8 mouse cellular contexts compared by ENCODE assay signal in the genomic region with DNA sequence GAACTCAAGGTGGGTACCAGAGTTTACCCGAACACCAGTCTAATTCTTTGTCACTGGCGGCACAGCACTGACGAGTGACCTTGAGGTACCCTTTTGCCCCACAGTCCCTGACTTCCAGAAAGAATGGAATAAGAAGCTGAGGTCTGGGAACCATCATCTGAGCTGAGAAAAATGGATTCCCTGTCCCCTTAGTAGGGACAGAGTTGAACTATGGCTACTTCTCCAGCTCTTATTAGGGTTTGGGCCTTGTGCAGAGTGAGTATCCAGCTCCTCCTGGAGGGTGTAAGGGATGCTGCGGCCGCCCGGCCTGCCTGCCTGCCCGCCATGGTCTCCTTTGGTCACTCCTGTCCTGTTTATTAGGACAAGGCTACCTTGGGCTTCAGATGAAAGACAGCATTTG. TPM values are rescaled to one million over a fixed set of nuclear protein-coding genes. Genes with fewer than 3 reads are reported as not detected.
DNase-seq lines count a peak whose midpoint lies in the region; ATAC-seq and TF ChIP-seq lines count a peak whose summit lies in the region.

No protein-coding gene starts in this region.

- H3K9me3 ChIP-seq in heart, embryonic 10.5 days = no peaks in the 10 kb centered on the region
- H3K9me3 ChIP-seq in embryonic facial prominence, embryonic 10.5 days = no peaks in the 10 kb centered on the region
- H3K9me3 ChIP-seq in intestine, embryonic 14.5 days (ENCODE audit: control insufficient read depth, low read length) = no peaks in the 10 kb centered on the region
- no peaks in the 10 kb centered on the region for H3K9me3 ChIP-seq in midbrain, embryonic 14.5 days (ENCODE audit: control insufficient read depth, low read length)

- peak overlapping the region; percentile 58 for H3ac ChIP-seq in C2C12 (ENCODE audit: control insufficient read depth, insufficient read length, low read depth)

- peak overlapping the region; percentile 55 for H3K4me2 ChIP-seq in intestine, embryonic 14.5 days (ENCODE audit: low read length)
- peak overlapping the region; percentile 55 for H3K4me2 ChIP-seq in midbrain, embryonic 14.5 days (ENCODE audit: low read length)

- WGBS in heart, embryonic 10.5 days = 68% methylated on average over 7 of the region's 7 CpGs
- 62% methylated on average over 7 of the region's 7 CpGs for WGBS in embryonic facial prominence, embryonic 10.5 days
- WGBS in intestine, embryonic 14.5 days = 57% methylated on average over 7 of the region's 7 CpGs
- 52% methylated on average over 7 of the region's 7 CpGs for WGBS in midbrain, embryonic 14.5 days

- no peak for TF ChIP-seq CTCF in C2C12 (IDR thresholded peaks at IDR 0.05; ENCODE audit: control insufficient read depth, insufficient read depth, insufficient read length)

- ATAC-seq in intestine, embryonic 14.5 days (replicated peaks; ENCODE audit: low FRiP score, low TSS enrichment, low read depth) = peak; percentile 7; the same call in 1 of the 2 replicates
- no peak for ATAC-seq in midbrain, embryonic 14.5 days (ENCODE audit: low FRiP score, low TSS enrichment)

- H3K27me3 ChIP-seq in heart, embryonic 10.5 days (ENCODE audit: insufficient read depth, poor library complexity, severe bottlenecking) = no peaks in the 10 kb centered on the region
- H3K27me3 ChIP-seq in C2C12 (ENCODE audit: control insufficient read depth, insufficient read depth, insufficient read length) = no peaks in the 10 kb centered on the region
- H3K27me3 ChIP-seq in embryonic facial prominence, embryonic 10.5 days (replicated peaks; ENCODE audit: low read depth, poor library complexity, severe bottlenecking) = no peaks in the 10 kb centered on the region
- H3K27me3 ChIP-seq in intestine, embryonic 14.5 days (replicated peaks; ENCODE audit: control insufficient read depth, insufficient read depth, low read length) = no peaks in the 10 kb centered on the region
- H3K27me3 ChIP-seq in midbrain, embryonic 14.5 days (ENCODE audit: control insufficient read depth, insufficient read depth, low read length) = no peaks in the 10 kb centered on the region

- H3K9ac ChIP-seq in intestine, embryonic 14.5 days (ENCODE audit: low read length) = peak overlapping the region; percentile 42
- peak overlapping the region; percentile 50 for H3K9ac ChIP-seq in midbrain, embryonic 14.5 days (replicated peaks; ENCODE audit: low read length)

- no peak for DNase-seq in heart, embryonic 10.5 days (ENCODE audit: low spot score)
- DNase-seq in heart, adult 9 months (ENCODE audit: low spot score in 2 of 2) = no peak
- peak; percentile 49 for DNase-seq in embryonic facial prominence, embryonic 10.5 days (ENCODE audit: low spot score)
- peak; percentile 58 for DNase-seq in intestine, embryonic 14.5 days (ENCODE audit: low spot score)
- no peak for DNase-seq in midbrain, embryonic 14.5 days
- DNase-seq in urinary bladder, postnatal 4 days (ENCODE audit: low spot score in 2 of 2) = no peak
- no peak for DNase-seq in B cell, adult 2 months

- no peaks in the 10 kb centered on the region for H3K79me3 ChIP-seq in C2C12 (ENCODE audit: low read depth)

- peak overlapping the region; percentile 57 for H3K4me3 ChIP-seq in heart, embryonic 10.5 days
- peak overlapping the region; percentile 38 for H3K4me3 ChIP-seq in C2C12 (ENCODE audit: insufficient read depth, poor library complexity, severe bottlenecking)
- peak overlapping the region; percentile 55 for H3K4me3 ChIP-seq in embryonic facial prominence, embryonic 10.5 days
- H3K4me3 ChIP-seq in intestine, embryonic 14.5 days (ENCODE audit: low read depth, low read length) = peak overlapping the region; percentile 34
- peak overlapping the region; percentile 37 for H3K4me3 ChIP-seq in midbrain, embryonic 14.5 days (replicated peaks; ENCODE audit: low read depth, low read length)

- H3K4me1 ChIP-seq in heart, embryonic 10.5 days = peaks cover 55% of the 10 kb centered on the region
- H3K4me1 ChIP-seq in embryonic facial prominence, embryonic 10.5 days = peaks cover 32% of the 10 kb centered on the region
- H3K4me1 ChIP-seq in intestine, embryonic 14.5 days (replicated peaks; ENCODE audit: control insufficient read depth, insufficient read depth, low read length) = peaks cover 25% of the 10 kb centered on the region
- H3K4me1 ChIP-seq in midbrain, embryonic 14.5 days (ENCODE audit: control insufficient read depth, insufficient read depth, low read length) = peaks cover 16% of the 10 kb centered on the region

- peak overlapping the region; percentile 91 for H3K27ac ChIP-seq in heart, embryonic 10.5 days
- peak overlapping the region; percentile 90 for H3K27ac ChIP-seq in embryonic facial prominence, embryonic 10.5 days (replicated peaks)
- H3K27ac ChIP-seq in intestine, embryonic 14.5 days (ENCODE audit: low read depth) = peak overlapping the region; percentile 82
- H3K27ac ChIP-seq in midbrain, embryonic 14.5 days (replicated peaks; ENCODE audit: low read depth, low read length) = peak overlapping the region; percentile 95

- peaks cover 18% of the 10 kb centered on the region for H3K36me3 ChIP-seq in heart, embryonic 10.5 days
- H3K36me3 ChIP-seq in C2C12 (ENCODE audit: control insufficient read depth, insufficient read depth) = no peaks in the 10 kb centered on the region
- H3K36me3 ChIP-seq in embryonic facial prominence, embryonic 10.5 days (replicated peaks) = peaks cover 28% of the 10 kb centered on the region
- H3K36me3 ChIP-seq in intestine, embryonic 14.5 days (ENCODE audit: control insufficient read depth, insufficient read depth, low read length) = peaks cover 7% of the 10 kb centered on the region; the same call in 1 of the 2 replicates
- H3K36me3 ChIP-seq in midbrain, embryonic 14.5 days (ENCODE audit: control insufficient read depth, insufficient read depth, low read length) = peaks cover 16% of the 10 kb centered on the region

- peaks cover 6% of the 10 kb centered on the region for H3K79me2 ChIP-seq in C2C12 (ENCODE audit: control insufficient read depth, insufficient read depth)

TF ChIP-seq in C2C12, 6 proteins besides CTCF, POLR2A, EP300 and RAD21:
- TF ChIP-seq MYOG (IDR thresholded peaks at IDR 0.05; ENCODE audit: control insufficient read depth, extremely low read depth, insufficient read length) (no peak), MYOD1 (IDR thresholded peaks at IDR 0.05; ENCODE audit: control insufficient read depth, insufficient read length, low read depth) (no peak), USF1 (IDR thresholded peaks at IDR 0.05; ENCODE audit: low read depth) (no peak), CEBPB (IDR thresholded peaks at IDR 0.05; ENCODE audit: low read depth) (no peak), MAX (IDR thresholded peaks at IDR 0.05) (no peak), FOSL1 (IDR thresholded peaks at IDR 0.05; ENCODE audit: insufficient read depth, low read length, poor library complexity, severe bottlenecking) (no peak)

RNA-seq across cellular contexts. Expression of a gene that starts 34.9 kb away (rescaled TPM):
- polyA plus RNA-seq in heart, embryonic 10.5 days (2016; fragmentation: Nextera tagmentation; extraction: Ambion mirVana) = 16.6 and 18.0 TPM in 2 replicates
- 10.4 TPM for polyA plus RNA-seq in C2C12 (2012; fragmentation: generic; extraction: Trizol)
- 22.6 and 25.1 TPM in 2 replicates for polyA plus RNA-seq in embryonic facial prominence, embryonic 10.5 days (2016; fragmentation: Nextera tagmentation; extraction: Ambion mirVana)
- polyA plus RNA-seq in intestine, embryonic 14.5 days (2014; fragmentation: Nextera tagmentation; extraction: Ambion mirVana) = 21.4 and 26.5 TPM in 2 replicates
- 22.8 and 25.5 TPM in 2 replicates for polyA plus RNA-seq in midbrain, embryonic 14.5 days (2014; fragmentation: Nextera tagmentation; extraction: Ambion mirVana)

RNA-seq across cellular contexts. Expression of a gene that starts 46.6 kb away (rescaled TPM):
- 1.1 TPM in 1 of 2 replicates, not detected in the other for polyA plus RNA-seq in heart, embryonic 10.5 days (2016; fragmentation: Nextera tagmentation; extraction: Ambion mirVana)
- polyA plus RNA-seq in C2C12 (2012; fragmentation: generic; extraction: Trizol) = not detected
- 0.69 and 2.5 TPM in 2 replicates for polyA plus RNA-seq in embryonic facial prominence, embryonic 10.5 days (2016; fragmentation: Nextera tagmentation; extraction: Ambion mirVana)
- not detected in 2 replicates for polyA plus RNA-seq in intestine, embryonic 14.5 days (2014; fragmentation: Nextera tagmentation; extraction: Ambion mirVana)
- not detected in 2 replicates for polyA plus RNA-seq in midbrain, embryonic 14.5 days (2014; fragmentation: Nextera tagmentation; extraction: Ambion mirVana)

RNA-seq across cellular contexts. Expression of a gene that starts 53.0 kb away (rescaled TPM):
- 411 and 428 TPM in 2 replicates for polyA plus RNA-seq in heart, embryonic 10.5 days (2016; fragmentation: Nextera tagmentation; extraction: Ambion mirVana)
- polyA plus RNA-seq in C2C12 (2012; fragmentation: generic; extraction: Trizol) = 453 TPM
- polyA plus RNA-seq in embryonic facial prominence, embryonic 10.5 days (2016; fragmentation: Nextera tagmentation; extraction: Ambion mirVana) = 560 and 592 TPM in 2 replicates
- polyA plus RNA-seq in intestine, embryonic 14.5 days (2014; fragmentation: Nextera tagmentation; extraction: Ambion mirVana) = 261 and 405 TPM in 2 replicates
- 289 and 325 TPM in 2 replicates for polyA plus RNA-seq in midbrain, embryonic 14.5 days (2014; fragmentation: Nextera tagmentation; extraction: Ambion mirVana)

Comparison
In these comparisons a context has a peak if more than half of its experiments do, and no peak if none do; other contexts are left out.
1. DNase-seq: peak in embryonic facial prominence, embryonic 10.5 days (single experiment) and intestine, embryonic 14.5 days (single experiment); none in heart, embryonic 10.5 days (single experiment), heart, adult 9 months (0 of 2), midbrain, embryonic 14.5 days (single experiment), urinary bladder, postnatal 4 days (0 of 2) and B cell, adult 2 months (0 of 2).
2. Peak in every context shown above with its lines, with median percentiles within 50 percentile points of each other: H3K27ac ChIP-seq and H3K4me3 ChIP-seq.